Mouse (Mus musculus) thymus, postnatal 36 days (tissue): ENCODE data around the gene Ppp2r5a.

ENCODE experiments used
- DNase-seq, 2 experiments: peaks; one replicate each; pipeline ENCODE4 v3.0.0; 2022; ENCODE audit warnings: mixed read lengths in 2 of 2

Ppp2r5a gene

GRCm38 (mm10) chr1:191375644-191375998 lies 27.5 kb downstream of the Ppp2r5a start:
- no peak for DNase-seq

DNA sequence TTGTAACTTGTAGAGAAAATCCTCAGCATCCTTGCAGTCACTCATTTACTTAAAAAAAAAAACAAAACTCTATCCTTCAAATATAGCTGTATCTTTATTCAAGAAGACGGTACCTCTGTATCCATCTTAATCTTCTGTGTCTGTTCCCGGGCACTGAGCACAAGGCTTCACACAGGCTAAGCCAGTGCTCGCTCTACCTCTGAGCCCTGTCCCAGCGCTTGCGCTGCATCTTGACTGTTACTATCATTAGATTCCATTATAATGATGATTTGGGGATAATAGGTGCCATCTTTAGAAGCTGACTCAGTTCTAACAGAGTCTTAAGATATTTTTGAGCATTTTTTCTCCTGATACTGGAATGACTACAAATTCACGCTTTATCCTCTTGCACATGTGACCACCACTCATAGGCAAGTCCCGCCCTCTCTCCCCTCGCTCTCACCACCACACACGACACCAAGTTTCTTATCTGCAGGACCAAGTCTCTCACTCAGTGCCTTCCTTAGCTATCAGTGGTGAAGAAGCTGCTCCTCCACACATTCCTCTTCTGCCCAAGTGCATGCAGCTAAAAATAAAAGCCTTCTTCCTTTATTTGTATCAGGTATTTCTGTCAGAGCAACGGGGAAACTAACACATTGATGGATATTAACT lies 28.0 kb downstream of the Ppp2r5a start:
- DNase-seq, result no peak

- no peak for DNase-seq
Measured at GRCm38 (mm10) chr1:191369140-191369539, 33.9 kb downstream of the Ppp2r5a start.

- DNase-seq, result no peak
Measured at GRCm38 (mm10) chr1:191368193-191368592, 34.9 kb downstream of the Ppp2r5a start.

DNA sequence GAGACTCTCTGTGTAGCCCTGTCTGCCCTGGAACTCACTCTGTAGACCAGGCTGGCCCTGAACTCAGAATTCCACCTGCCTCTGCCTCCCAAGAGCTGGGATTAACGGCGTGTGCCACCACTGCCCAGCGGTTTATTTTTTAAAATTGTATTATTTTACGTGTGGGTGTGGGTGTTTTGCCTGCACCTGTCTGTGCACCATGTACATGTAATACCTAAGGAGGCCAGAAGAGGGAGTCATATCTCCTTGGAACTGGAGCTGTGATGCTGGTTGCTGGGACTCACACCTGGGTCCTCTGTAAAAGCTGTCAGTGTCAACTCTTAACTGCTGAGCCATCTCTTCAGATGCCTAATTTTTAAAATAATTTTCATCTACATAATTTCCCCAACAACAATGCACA lies 38.6 kb downstream of the Ppp2r5a start:
- peak; percentile 29 for DNase-seq

GRCm38 (mm10) chr1:191362412-191362811 lies 40.7 kb downstream of the Ppp2r5a start:
- no peak for DNase-seq

DNA sequence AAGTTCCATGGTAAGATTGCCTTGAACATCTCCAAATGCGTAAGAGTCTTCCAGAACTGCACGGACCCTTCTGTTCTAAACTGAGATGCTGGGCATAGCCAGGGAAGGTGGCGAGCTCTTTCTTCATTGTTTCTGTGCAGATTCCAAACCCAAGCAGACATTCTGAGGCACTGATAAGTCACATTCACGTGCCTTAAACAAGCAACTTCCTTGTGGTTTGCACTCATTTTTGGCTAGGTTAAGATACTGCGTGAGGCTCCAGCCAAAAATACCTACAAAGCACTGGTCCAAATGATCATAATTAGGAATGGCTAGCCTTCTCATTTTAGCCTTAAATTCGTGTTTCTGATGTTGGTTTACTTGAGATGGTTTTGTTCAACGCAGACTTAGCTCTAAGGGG lies 43.6 kb downstream of the Ppp2r5a start:
- DNase-seq, result no peak

DNA sequence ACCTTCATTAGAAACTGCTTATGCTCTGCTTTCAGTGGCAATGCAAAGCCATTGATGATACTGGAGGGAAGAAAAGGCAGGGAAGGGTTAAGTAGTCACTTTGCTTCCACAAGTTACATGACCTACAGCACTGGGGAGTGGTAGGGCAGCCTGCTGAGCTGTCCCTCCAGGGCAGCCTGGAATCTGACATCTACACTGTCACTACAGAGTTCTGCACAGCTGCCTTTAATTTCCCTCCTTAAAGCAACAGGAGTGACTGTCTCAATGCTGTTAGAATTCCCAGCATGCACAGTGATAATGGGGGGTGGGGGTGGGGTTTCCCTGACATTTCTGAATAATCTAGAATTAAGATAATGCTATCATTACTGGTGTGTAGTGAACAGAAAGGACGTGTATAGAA lies 46.1 kb downstream of the Ppp2r5a start:
- DNase-seq, result no peak

- no peak for DNase-seq
Measured at GRCm38 (mm10) chr1:191353836-191354235, 49.2 kb downstream of the Ppp2r5a start.

GRCm38 (mm10) chr1:191352786-191353488 lies 50.1 kb downstream of the Ppp2r5a start:
- DNase-seq, result peak in 1 of 2 experiments; percentile 36

DNA sequence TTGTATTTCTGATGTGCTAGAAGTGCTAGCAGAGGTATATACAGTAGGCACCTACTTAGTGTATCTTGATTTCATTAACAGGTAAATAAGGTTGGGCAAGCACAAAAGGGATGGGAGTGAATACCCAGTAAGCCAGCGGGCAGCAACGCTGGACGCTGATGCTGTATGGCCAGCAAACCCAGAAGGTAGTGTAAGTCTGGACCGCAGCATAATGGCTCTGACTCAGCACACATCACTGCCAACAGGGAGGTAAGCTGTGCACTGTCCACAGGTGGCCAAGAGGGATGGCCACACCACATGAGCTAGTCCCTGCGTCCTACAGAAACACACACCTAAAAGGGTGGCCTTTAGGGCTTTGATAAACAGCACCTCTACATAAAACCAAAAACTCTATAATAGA lies 52.7 kb downstream of the Ppp2r5a start:
- DNase-seq, result no peak

- no peak for DNase-seq
Measured at GRCm38 (mm10) chr1:191349486-191350037, 53.5 kb downstream of the Ppp2r5a start.

GRCm38 (mm10) chr1:191348996-191349395 lies 54.1 kb downstream of the Ppp2r5a start:
- DNase-seq, result no peak

- DNase-seq, result no peak
Measured at GRCm38 (mm10) chr1:191348592-191348991, 54.5 kb downstream of the Ppp2r5a start.

DNA sequence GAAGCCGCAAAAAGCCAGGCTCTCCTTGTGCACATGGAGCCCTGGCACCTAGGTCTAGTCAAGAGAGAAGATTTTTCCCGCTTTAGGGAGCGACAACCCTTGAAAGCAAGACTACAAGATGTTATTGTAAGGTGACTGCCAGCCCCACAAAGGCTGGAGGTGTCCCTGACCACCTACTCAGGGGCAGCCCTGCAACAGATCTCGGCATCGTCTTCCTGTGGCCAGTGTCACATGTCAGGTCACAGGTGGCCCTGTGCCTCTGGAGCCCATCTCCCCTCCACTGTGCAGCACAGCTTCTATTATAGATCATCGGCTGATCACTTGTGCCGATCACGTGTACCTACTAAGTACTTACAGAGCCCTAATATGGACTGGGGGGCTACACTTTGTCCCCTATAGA lies 55.5 kb downstream of the Ppp2r5a start:
- no peak for DNase-seq

GRCm38 (mm10) chr1:191340530-191340929 lies 62.5 kb downstream of the Ppp2r5a start:
- DNase-seq, result no peak

GRCm38 (mm10) chr1:191339876-191340275 lies 63.2 kb downstream of the Ppp2r5a start:
- DNase-seq, result no peak

DNA sequence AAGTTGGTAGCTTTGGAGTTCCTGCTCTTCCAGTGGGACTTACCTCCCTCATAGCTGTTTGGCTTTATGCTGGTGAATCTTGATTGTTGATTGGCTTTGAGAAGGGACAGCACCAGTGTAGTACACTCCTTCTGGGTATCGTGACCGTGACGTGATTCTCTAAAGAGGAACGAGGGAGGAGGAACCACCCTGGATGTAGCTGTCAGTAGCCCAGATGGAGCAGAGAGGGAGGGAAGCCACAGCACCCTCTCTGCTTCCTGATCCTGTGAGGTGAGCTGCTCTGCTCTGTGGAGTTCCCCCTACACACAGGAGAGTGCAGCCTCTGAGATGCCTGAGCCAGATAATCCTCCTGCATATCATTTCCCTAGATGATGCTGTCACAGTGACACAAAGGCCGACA lies 68.6 kb downstream of the Ppp2r5a start:
- DNase-seq, result no peak

DNA sequence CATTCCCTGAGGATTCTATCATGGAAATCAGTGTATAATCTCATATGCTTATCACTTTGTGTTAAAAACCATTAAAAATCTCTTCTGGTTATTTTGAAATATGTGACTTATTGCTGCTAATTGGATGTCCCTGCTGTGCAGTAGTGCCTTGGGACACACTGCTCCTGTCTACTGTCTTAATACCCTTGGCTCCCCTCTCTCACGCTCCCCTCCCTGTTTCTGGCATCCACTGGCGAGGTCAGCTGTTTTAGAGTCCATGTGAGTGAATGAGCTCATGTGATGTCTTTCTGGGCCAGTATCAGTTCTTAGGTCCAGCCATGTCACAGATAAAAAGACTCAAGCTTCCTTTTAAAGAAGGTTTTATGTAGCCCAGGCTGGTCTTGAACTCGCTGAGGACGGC lies 72.7 kb downstream of the Ppp2r5a start:
- DNase-seq, result no peak

DNA sequence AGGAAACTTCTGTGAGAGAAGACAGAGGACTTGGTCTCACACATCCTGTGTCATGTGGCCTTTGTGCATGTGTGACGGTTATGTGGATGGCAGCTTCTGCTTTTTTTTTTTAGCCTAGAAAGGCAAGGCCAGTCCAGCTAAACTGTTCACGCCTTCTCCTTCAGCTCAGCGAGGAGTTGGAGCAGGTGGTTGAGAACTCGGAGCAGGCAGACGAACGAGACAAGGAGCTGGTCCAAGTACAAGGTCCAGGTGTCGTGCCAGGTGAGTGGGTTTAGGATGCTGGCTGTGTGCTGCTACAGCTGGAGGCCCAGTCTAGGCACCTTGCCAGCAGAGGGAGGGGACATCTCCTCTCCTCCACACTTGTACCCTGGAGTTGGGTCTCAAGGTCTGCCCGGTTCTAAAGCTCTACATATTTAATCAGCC lies 75.0 kb downstream of the Ppp2r5a start:
- no peak for DNase-seq

DNA sequence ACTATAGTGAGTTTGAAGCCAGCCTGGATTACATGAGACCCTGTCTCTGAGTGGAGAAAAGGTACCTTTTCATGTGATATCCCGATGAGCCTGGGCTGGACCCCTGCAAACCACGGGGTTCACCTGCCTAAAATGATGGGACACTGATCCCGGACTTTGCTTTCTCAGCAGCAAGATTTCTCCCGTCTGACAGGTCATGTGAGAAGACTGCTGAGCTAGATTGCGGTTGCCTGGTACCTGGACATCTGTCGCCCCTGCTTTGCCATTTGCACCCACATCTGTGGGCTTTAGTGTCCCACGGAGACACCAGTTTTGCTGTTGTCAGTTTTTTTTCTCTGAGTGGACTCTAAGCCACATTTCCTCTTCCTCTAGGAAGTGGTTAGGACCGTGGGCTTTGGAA lies 75.8 kb downstream of the Ppp2r5a start:
- DNase-seq, result no peak

DNA sequence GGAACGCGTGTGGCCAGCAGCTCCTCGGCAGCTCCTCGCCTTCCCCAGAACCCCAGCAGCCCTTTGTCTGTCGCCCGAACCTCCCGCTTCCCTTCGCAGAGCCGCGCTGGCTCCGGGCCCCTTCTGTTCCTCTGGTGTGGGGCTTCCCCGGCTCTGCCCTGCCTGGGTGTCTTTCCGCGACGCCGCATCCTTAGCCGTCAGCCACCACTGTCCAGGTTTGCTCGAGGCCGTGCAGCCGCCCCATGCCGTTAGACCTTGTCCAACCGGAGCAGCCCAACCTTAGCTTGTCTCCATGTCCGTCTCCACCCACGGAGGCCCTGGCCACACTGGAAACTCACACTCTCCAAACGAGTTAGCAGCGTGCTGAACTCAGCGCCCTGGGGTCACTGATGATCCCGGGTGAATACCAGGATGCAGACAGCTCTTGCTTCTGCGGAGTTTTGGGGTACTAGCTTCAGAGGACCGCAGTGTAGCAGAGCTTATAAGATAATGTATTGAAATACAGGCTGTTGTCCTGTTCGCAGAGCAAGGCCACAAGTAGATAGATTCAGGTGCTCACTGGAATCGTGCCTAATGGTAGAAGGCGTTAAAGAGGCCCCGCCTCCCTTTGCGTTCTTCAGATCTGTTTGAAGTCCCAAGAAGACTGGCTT lies 76.7 kb downstream of the Ppp2r5a start:
- DNase-seq, result peak; percentile 67 to 74

- peak; percentile 95 to 97 for DNase-seq
Measured at GRCm38 (mm10) chr1:191325726-191326232, 77.3 kb downstream of the Ppp2r5a start, which contains the start of gene Tmem206. TSS of gene Tmem206 (plus strand) at chr1:191325912.
